Comparison of ENCODE assay signal across 8 mouse cellular contexts in genomic region chr5:146867946-146868314, GRCm38 (mm10). TPM values are rescaled to one million over a fixed set of nuclear protein-coding genes. Genes with fewer than 3 reads are reported as not detected.
A peak's percentile ranks its signal among the peaks of the same experiment; 100 is the strongest.
DNase-seq lines count a peak whose midpoint lies in the region; ATAC-seq and TF ChIP-seq lines count a peak whose summit lies in the region.

No protein-coding gene starts in this region.

- TF ChIP-seq EP300 in stomach, postnatal 0 days (optimal IDR thresholded peaks at IDR 0.05): no peak

- peak; percentile 8; the same call in 1 of the 2 replicates for ATAC-seq in liver, embryonic 12.5 days
- ATAC-seq in stomach, postnatal 0 days (ENCODE audit: low FRiP score, low TSS enrichment): no peak

- peaks cover 13% of the 10 kb centered on the region for H3K27me3 ChIP-seq in liver, embryonic 12.5 days (replicated peaks)
- H3K27me3 ChIP-seq in stomach, postnatal 0 days (ENCODE audit: control insufficient read depth, insufficient read depth, low read length): no peaks in the 10 kb centered on the region

- peak overlapping the region; percentile 69 for H3K4me2 ChIP-seq in liver, embryonic 12.5 days
- H3K4me2 ChIP-seq in stomach, postnatal 0 days (replicated peaks; ENCODE audit: low read depth): peak overlapping the region; percentile 32

- H3K4me3 ChIP-seq in gastrocnemius, adult 2 months: peak overlapping the region; percentile 54
- peak overlapping the region; percentile 30; the same call in 1 of the 2 replicates for H3K4me3 ChIP-seq in liver, embryonic 12.5 days
- H3K4me3 ChIP-seq in stomach, postnatal 0 days (ENCODE audit: low read depth, low read length): peak overlapping the region; percentile 23; the same call in 1 of the 2 replicates

- 9% methylated on average over 4 of the region's 4 CpGs for WGBS in liver, embryonic 12.5 days (ENCODE audit: insufficient replicate concordance)
- 12% methylated on average over 4 of the region's 4 CpGs for WGBS in stomach, postnatal 0 days

- peak overlapping the region; percentile 58 for H3K9ac ChIP-seq in liver, embryonic 12.5 days
- no peak overlapping the region for H3K9ac ChIP-seq in stomach, postnatal 0 days (ENCODE audit: low read length)

- H3K4me1 ChIP-seq in liver, embryonic 12.5 days: peaks cover 39% of the 10 kb centered on the region
- 0 out of 2 replicates have a peak, but pooled peaks cover 2% of the 10 kb centered on the region for H3K4me1 ChIP-seq in stomach, postnatal 0 days (replicated peaks; ENCODE audit: control insufficient read depth, insufficient read depth)

- H3K27ac ChIP-seq in gastrocnemius, adult 2 months: peak overlapping the region; percentile 66
- peak overlapping the region; percentile 75 for H3K27ac ChIP-seq in liver, embryonic 12.5 days
- peak overlapping the region; percentile 74 for H3K27ac ChIP-seq in stomach, postnatal 0 days (replicated peaks)

- no peaks in the 10 kb centered on the region for H3K36me3 ChIP-seq in liver, embryonic 12.5 days
- no peaks in the 10 kb centered on the region for H3K36me3 ChIP-seq in stomach, postnatal 0 days (ENCODE audit: control insufficient read depth, insufficient read depth, low read length)

- intact Hi-C loops in gastrocnemius, adult 2 months (cut with DNase I): no loop called here
- intact Hi-C loops in gastrocnemius, postnatal 14 days (cut with DNase I; ENCODE audit: low total_unique reads): no loop called here

- H3K9me3 ChIP-seq in liver, embryonic 12.5 days (replicated peaks): peaks cover 5% of the 10 kb centered on the region; the same call in 1 of the 2 replicates
- H3K9me3 ChIP-seq in stomach, postnatal 0 days (ENCODE audit: control insufficient read depth, low read length): no peaks in the 10 kb centered on the region

- DNase-seq in gastrocnemius, adult 2 months: no peak
- no peak for DNase-seq in gastrocnemius, postnatal 14 days
- DNase-seq in right cerebral cortex, postnatal 14 days: peak; percentile 22
- DNase-seq in right cerebral cortex, adult 18-20 months: no peak
- DNase-seq in stomach, postnatal 0 days (ENCODE audit: low spot score): no peak
- DNase-seq in adrenal gland, postnatal 14 days: no peak
- no peak for DNase-seq in urinary bladder, adult 2 months (ENCODE audit: low spot score)

- no peak for TF ChIP-seq CTCF in gastrocnemius, adult 2 months (IDR thresholded peaks at IDR 0.05)
- no peak for TF ChIP-seq CTCF in stomach, postnatal 0 days (IDR thresholded peaks at IDR 0.05; ENCODE audit: low read depth)

RNA-seq across cellular contexts. Expression of gene Rasl11a, which starts 23.1 kb away (rescaled TPM):
- 1 to 10 TPM; 1.7 to 2.0 TPM for total RNA-seq in gastrocnemius, adult 2 months (2021)
- total RNA-seq in gastrocnemius, postnatal 14 days (2021): 1 to 10 TPM; 3.0 to 3.4 TPM
- 3.2 and 3.8 TPM in 2 replicates for polyA plus RNA-seq in liver, embryonic 12.5 days (2016; fragmentation: Nextera tagmentation; extraction: Ambion mirVana)
- polyA plus RNA-seq in stomach, postnatal 0 days (2015; fragmentation: Nextera tagmentation; extraction: Ambion mirVana): 13.7 and 13.8 TPM in 2 replicates
- 8.4 and 8.7 TPM in 2 replicates for total RNA-seq in adrenal gland, postnatal 14 days (2021)
- 15.1 and 24.8 TPM in 2 replicates for polyA plus RNA-seq in urinary bladder, adult 2 months (2012; rRNA removed)

RNA-seq across cellular contexts. Expression of gene Rpl21, which starts 35.2 kb away (rescaled TPM):
- 100 to 1,000 TPM; 120 to 155 TPM for total RNA-seq in gastrocnemius, adult 2 months (2021)
- total RNA-seq in gastrocnemius, postnatal 14 days (2021): 100 to 1,000 TPM; 184 to 212 TPM
- polyA plus RNA-seq in liver, embryonic 12.5 days (2016; fragmentation: Nextera tagmentation; extraction: Ambion mirVana): 520 and 529 TPM in 2 replicates
- 515 and 522 TPM in 2 replicates for polyA plus RNA-seq in stomach, postnatal 0 days (2015; fragmentation: Nextera tagmentation; extraction: Ambion mirVana)
- total RNA-seq in adrenal gland, postnatal 14 days (2021): 347 and 433 TPM in 2 replicates
- polyA plus RNA-seq in urinary bladder, adult 2 months (2012; rRNA removed): 587 and 829 TPM in 2 replicates
